Mouse (Mus musculus) hindbrain, postnatal 0 days (tissue): ENCODE measurements around the gene Glod5. TPM values are rescaled to one million over a fixed set of nuclear protein-coding genes. Genes with fewer than 3 reads are reported as not detected.

ENCODE experiments used
- ATAC-seq: fragments of 200-750 bp; cut with Nextera tagmentation; 2 replicates; pipeline ENCODE4 v1.8.0; 2017; ENCODE audit warnings: mild to moderate bottlenecking, moderate TSS enrichment, moderate library complexity
- DNase-seq: peaks from one replicate; pipeline ENCODE4 v3.0.0-alpha.2; 2015; ENCODE audit warnings: low spot score
- H3K27ac ChIP-seq: fragments of 300-500 bp; sonication (generic); 2 replicates; pipeline ENCODE4 v1.5.1; 2014; ENCODE audit warnings: mild to moderate bottlenecking
- H3K27me3 ChIP-seq: fragments of 300-500 bp; sonication (generic); 2 replicates; pipeline ENCODE4 v1.6.1; 2014; ENCODE audit warnings: low read length, mixed read lengths; ENCODE audit not compliant: insufficient read depth
- H3K36me3 ChIP-seq: fragments of 300-500 bp; sonication (generic); 2 replicates; pipeline ENCODE4 v1.6.1; 2014; ENCODE audit warnings: low read length, mixed read lengths; ENCODE audit not compliant: insufficient read depth
- H3K4me1 ChIP-seq: fragments of 300-500 bp; sonication (generic); 2 replicates; pipeline ENCODE4 v1.6.1; 2014; ENCODE audit warnings: antibody characterized with exemption, low read length, mixed read lengths; ENCODE audit not compliant: insufficient read depth
- H3K4me2 ChIP-seq: fragments of 300-500 bp; sonication (generic); 2 replicates; pipeline ENCODE4 v1.6.1; 2014; ENCODE audit warnings: low read depth, mild to moderate bottlenecking, low read length, moderate library complexity, mixed read lengths
- H3K4me3 ChIP-seq: fragments of 300-500 bp; sonication (generic); 2 replicates; pipeline ENCODE4 v1.5.1; 2014; ENCODE audit warnings: low read length
- H3K9ac ChIP-seq: fragments of 300-500 bp; sonication (generic); replicated peaks from 2 replicates; pipeline ENCODE4 v1.6.1; 2014; ENCODE audit warnings: mild to moderate bottlenecking, low read length, moderate library complexity, mixed read lengths
- H3K9me3 ChIP-seq: fragments of 300-500 bp; sonication (generic); 2 replicates; pipeline ENCODE4 v1.6.1; 2016; ENCODE audit warnings: low read length, mixed read lengths
- CTCF ChIP-seq: IDR thresholded peaks from 2 replicates; pipeline ENCODE4 v1.5.1; 2016; ENCODE audit warnings: antibody characterized with exemption, control low read depth, low read depth
- WGBS: fragments of 180-500 bp; shearing (Covaris S2); extraction: QIAGEN DNeasy Blood & Tissue Kit; methylation state at CpG from one replicate; pipeline ENCODE4 v1.1.7; 2014; 5-methylcytosine and 5-hydroxymethylcytosine counted together
- polyA plus RNA-seq: library from polyadenylated mRNA; unstranded; fragments of >200 nt; fragmentation: Nextera tagmentation; extraction: Ambion mirVana; gene quantifications from 2 replicates; pipeline ENCODE4 v1.2.1, GENCODE M21; 2015
- total RNA-seq: library from RNA; depleted of rRNA; stranded (reverse); fragments of >200 nt; gene quantifications from 2 replicates; pipeline ENCODE4 v1.2.3, GENCODE M21; 2014; rRNA removed

The Glod5 gene
- total and polyA plus RNA-seq, 2 experiments from 2014 or later, result 1.2 TPM; not detected in 1

DNA sequence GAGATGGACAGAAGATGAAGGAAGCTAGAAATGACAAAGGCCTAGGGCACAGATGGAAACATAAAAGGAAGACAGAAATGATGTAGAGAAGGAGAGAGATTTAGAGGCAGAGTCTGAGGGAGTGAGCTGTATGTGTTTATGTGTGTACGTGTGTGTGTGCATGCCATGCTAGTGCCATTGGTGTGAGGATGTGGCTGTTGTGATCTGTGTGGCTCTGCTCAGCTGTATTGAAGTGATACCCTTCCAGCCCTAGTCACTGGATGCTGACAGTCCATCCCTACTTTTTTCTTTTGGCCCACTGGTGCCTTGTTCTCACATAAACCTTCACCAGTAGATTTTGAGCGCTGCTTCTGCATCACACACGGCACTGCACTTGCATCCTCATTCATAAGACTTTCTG, 49.4 kb downstream of the Glod5 start:
- Histone ChIP-seq H3K27ac (no peak overlapping the region), H3K27me3 (no peaks in the 10 kb centered on the region), H3K9me3 (no peaks in the 10 kb centered on the region), H3K36me3 (no peaks in the 10 kb centered on the region), H3K9ac (no peak overlapping the region), H3K4me2 (no peak overlapping the region), H3K4me3 (no peak overlapping the region), H3K4me1 (no peaks in the 10 kb centered on the region)
- ATAC-seq, result no peak
- no peak for DNase-seq
- TF ChIP-seq CTCF, result no peak
- 86% methylated on average over 3 of the region's 3 CpGs for WGBS

DNA sequence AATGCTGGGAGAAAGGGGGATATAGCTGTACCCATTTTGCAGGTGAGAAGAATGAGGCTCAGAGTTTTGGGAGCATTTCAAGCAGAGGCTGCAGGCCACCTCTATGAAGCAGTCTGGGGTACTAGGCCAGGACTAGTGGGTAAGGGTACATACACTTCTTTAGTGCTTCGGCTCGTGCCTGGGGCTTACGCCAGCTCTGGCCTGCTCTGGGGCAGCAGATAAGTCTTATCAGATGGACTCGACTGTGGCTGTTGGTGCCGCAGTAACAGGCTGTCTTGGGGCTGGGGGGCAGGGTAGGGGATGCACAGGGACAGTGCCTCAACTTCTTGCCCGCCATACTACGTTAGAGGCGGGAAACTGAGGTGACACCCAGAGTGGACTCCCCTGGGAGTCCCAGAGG, 50.1 kb downstream of the Glod5 start:
- Histone ChIP-seq H3K4me3 (no peak overlapping the region), H3K4me1 (no peaks in the 10 kb centered on the region), H3K9me3 (no peaks in the 10 kb centered on the region), H3K9ac (no peak overlapping the region), H3K27ac (no peak overlapping the region), H3K4me2 (no peak overlapping the region), H3K27me3 (no peaks in the 10 kb centered on the region), H3K36me3 (no peaks in the 10 kb centered on the region)
- ATAC-seq, result no peak
- WGBS, result 90% methylated on average over 8 of the region's 8 CpGs
- DNase-seq, result no peak
- no peak for TF ChIP-seq CTCF

DNA sequence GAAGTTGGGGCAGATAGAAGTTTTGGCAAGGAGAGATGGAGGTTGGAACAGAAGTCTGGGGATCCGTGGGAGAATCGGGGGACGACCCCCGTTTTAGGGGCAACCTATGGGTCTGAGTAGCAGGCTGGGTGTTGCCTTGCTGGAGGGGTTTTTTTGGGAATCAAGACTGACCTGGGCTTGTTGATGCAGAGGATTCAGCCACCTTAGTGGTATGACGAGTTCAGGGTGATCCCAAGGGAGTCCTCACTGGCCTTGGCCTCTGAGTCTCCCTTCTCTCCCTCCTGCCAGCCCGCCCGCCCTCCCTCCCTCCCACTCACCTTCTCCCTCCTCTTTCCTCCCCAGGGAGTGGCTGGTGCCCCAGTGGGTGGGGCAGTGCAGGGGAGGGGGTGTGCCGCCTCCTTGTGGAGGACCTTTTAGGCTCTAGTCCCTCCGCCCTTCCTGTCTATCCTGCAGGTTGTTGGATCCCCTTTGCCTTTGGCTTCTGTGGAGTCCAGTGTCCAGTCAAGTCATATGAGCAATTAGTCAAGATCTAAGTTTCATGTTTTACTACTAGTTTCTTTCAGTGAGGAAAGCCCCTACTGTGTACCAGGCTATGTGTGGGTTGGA, 50.6 kb downstream of the Glod5 start:
- 85% methylated on average over 7 of the region's 9 CpGs for WGBS
- no peak for ATAC-seq

DNA sequence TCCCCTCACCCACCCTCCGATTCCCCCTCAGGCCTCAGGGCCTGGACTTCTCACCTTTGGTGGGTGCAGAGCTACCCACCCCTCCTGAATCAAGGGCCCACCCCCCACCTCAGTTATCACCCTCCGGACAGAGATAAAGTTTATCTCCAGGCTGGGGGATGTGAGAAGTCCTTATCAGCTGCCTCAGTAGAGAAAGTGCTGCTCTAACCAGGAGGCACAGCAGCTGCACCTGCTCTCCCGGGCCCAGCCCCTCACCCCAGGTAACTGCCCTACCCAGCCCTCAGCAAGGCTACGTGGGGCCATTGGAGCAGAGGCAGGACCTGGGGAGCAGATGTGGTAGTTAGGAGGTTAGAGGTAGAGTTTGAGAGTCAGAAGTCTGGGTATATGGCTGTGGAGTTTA, 52.1 kb downstream of the Glod5 start:
- TF ChIP-seq CTCF, result no peak
- Histone ChIP-seq H3K9ac (no peak overlapping the region), H3K4me3 (no peak overlapping the region), H3K9me3 (no peaks in the 10 kb centered on the region), H3K27ac (no peak overlapping the region), H3K4me1 (no peaks in the 10 kb centered on the region), H3K27me3 (no peaks in the 10 kb centered on the region), H3K4me2 (no peak overlapping the region), H3K36me3 (no peaks in the 10 kb centered on the region)
- DNase-seq (no peak), ATAC-seq (no peak)
- 86% methylated on average over 4 of the region's 4 CpGs for WGBS

More for the DNA sequence above, 50.6 kb downstream of the Glod5 start:
- no peak overlapping the region for H3K27ac ChIP-seq
- H3K36me3 ChIP-seq, result no peaks in the 10 kb centered on the region
- H3K4me1 ChIP-seq, result no peaks in the 10 kb centered on the region
- no peak overlapping the region for H3K9ac ChIP-seq
- H3K4me2 ChIP-seq, result no peak overlapping the region
- no peak overlapping the region for H3K4me3 ChIP-seq
- no peak for TF ChIP-seq CTCF
- no peak for DNase-seq
- H3K27me3 ChIP-seq, result no peaks in the 10 kb centered on the region
- no peaks in the 10 kb centered on the region for H3K9me3 ChIP-seq

DNA sequence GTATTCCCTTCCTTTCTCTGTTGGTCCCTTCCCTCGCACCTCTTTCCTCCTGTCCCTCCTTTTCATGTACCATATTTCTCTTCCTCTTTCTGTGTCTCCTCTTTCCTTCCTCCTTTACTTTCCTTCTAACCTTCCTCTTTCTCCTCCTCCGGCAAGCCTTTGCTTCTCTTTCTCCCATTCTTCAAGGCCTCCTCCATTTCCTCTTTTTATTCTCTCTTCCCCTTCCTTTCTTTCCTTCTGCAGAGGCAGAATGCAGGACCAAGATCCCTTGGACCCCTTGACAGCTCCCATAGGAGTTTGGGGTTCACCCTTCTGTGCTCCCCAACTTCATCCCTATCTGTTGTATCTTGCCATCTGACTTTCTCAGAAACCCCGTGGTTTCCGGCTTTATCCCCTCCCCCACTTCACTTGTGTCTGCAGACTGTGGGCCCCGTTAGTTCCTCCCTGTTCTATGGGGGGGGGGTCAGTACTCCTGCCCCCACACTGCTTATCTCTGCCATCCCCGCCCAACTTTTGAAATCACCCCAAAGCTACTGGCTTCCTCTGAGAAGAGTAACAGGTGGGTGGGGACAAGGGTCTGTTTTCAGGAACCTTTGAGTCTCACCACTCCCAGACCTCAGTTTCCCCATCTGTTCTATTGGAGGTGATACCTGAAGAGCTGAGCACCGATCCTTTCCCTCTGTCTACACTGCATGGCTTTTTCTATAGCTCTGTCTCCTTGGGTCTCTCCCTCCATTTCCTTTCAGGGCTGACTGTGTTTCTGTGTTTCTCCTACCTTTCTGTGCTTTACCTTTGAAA, 54.3 kb downstream of the Glod5 start:
- H3K9me3 ChIP-seq, result no peaks in the 10 kb centered on the region
- H3K9ac ChIP-seq, result no peak overlapping the region
- no peak overlapping the region for H3K4me3 ChIP-seq
- no peaks in the 10 kb centered on the region for H3K27me3 ChIP-seq
- ATAC-seq (no peak), DNase-seq (no peak)
- 76% methylated on average over 7 of the region's 7 CpGs for WGBS
- TF ChIP-seq CTCF, result no peak
- no peaks in the 10 kb centered on the region for H3K36me3 ChIP-seq
- no peak overlapping the region for H3K4me2 ChIP-seq
- H3K4me1 ChIP-seq, result no peaks in the 10 kb centered on the region
- H3K27ac ChIP-seq, result no peak overlapping the region

DNA sequence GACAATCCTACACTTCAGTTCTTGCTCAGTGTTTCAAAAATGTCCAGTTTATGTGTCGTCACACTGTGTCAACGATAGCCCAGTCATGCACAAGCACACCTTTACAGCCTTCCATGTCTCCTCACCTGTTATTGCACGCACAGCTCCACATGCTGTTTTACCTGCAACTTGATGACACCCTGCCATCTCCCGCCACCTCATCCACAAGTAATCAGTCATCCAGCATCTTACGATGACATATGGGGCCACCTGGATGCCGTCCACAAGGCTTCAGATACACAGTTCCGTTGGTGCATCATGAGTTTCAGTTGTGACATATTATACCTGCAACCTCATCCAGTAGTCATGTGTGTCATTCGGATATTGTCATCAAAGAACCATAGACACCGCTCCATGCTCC, 59.4 kb downstream of the Glod5 start:
- WGBS, result 94% methylated on average over 9 of the region's 9 CpGs
- no peak overlapping the region for H3K27ac ChIP-seq
- DNase-seq (no peak), ATAC-seq (no peak)
- H3K4me2 ChIP-seq, result no peak overlapping the region
- H3K4me1 ChIP-seq, result no peaks in the 10 kb centered on the region
- no peaks in the 10 kb centered on the region for H3K9me3 ChIP-seq
- no peak overlapping the region for H3K4me3 ChIP-seq
- no peaks in the 10 kb centered on the region for H3K27me3 ChIP-seq
- H3K36me3 ChIP-seq, result no peaks in the 10 kb centered on the region
- no peak overlapping the region for H3K9ac ChIP-seq
- TF ChIP-seq CTCF, result no peak

Other genes starting within 250 kb of the Glod5 start
- 23.4 and 28.3 TPM in 2 replicates for gene Gripap1, start 228.7 kb downstream of the Glod5 start, total RNA-seq
- gene Gripap1, start 228.7 kb downstream of the Glod5 start, polyA plus RNA-seq, result 61.1 and 62.8 TPM in 2 replicates
- 3.1 and 3.4 TPM in 2 replicates for gene Kcnd1, start 196.2 kb downstream of the Glod5 start, total RNA-seq
- gene Kcnd1, start 196.2 kb downstream of the Glod5 start, polyA plus RNA-seq, result 4.1 and 5.9 TPM in 2 replicates
- 64.9 and 75.8 TPM in 2 replicates for gene Otud5, start 177.1 kb downstream of the Glod5 start, total RNA-seq
- 36.8 and 37.3 TPM in 2 replicates for gene Otud5, start 177.1 kb downstream of the Glod5 start, polyA plus RNA-seq
- gene Pim2, start 140.2 kb downstream of the Glod5 start, total RNA-seq, result 13.9 and 18.3 TPM in 2 replicates
- 20.8 and 22.3 TPM in 2 replicates for gene Pim2, start 140.2 kb downstream of the Glod5 start, polyA plus RNA-seq
- gene Slc35a2, start 134.5 kb downstream of the Glod5 start, total RNA-seq, result 38.0 and 61.0 TPM in 2 replicates
- gene Slc35a2, start 134.5 kb downstream of the Glod5 start, polyA plus RNA-seq, result 43.7 and 46.2 TPM in 2 replicates
- gene Pqbp1, start 119.2 kb downstream of the Glod5 start, total RNA-seq, result 83.8 and 100 TPM in 2 replicates
- gene Pqbp1, start 119.2 kb downstream of the Glod5 start, polyA plus RNA-seq, result 200 and 201 TPM in 2 replicates
- 37.3 and 47.4 TPM in 2 replicates for gene Timm17b, start 119.1 kb downstream of the Glod5 start, total RNA-seq
- gene Timm17b, start 119.1 kb downstream of the Glod5 start, polyA plus RNA-seq, result 125 and 133 TPM in 2 replicates
- not detected in 2 replicates for gene Gm10491, start 110.7 kb downstream of the Glod5 start, total RNA-seq
- gene Gm10491, start 110.7 kb downstream of the Glod5 start, polyA plus RNA-seq, result not detected in 2 replicates
- not detected in 2 replicates for gene Gm10490, start 109.0 kb downstream of the Glod5 start, total RNA-seq
- gene Gm10490, start 109.0 kb downstream of the Glod5 start, polyA plus RNA-seq, result not detected in 2 replicates
- gene Pcsk1n, start 98.7 kb downstream of the Glod5 start, total RNA-seq, result 124 and 154 TPM in 2 replicates
- gene Pcsk1n, start 98.7 kb downstream of the Glod5 start, polyA plus RNA-seq, result 465 and 477 TPM in 2 replicates
- not detected in 2 replicates for gene Eras, start 89.9 kb downstream of the Glod5 start, total RNA-seq
- gene Eras, start 89.9 kb downstream of the Glod5 start, polyA plus RNA-seq, result not detected in 2 replicates
- gene Hdac6, start 70.6 kb downstream of the Glod5 start, total RNA-seq, result 97.9 and 105 TPM in 2 replicates
- gene Hdac6, start 70.6 kb downstream of the Glod5 start, polyA plus RNA-seq, result 54.5 and 57.4 TPM in 2 replicates
- gene Gata1, start 40.4 kb downstream of the Glod5 start, total RNA-seq, result not detected in 2 replicates
- gene Gata1, start 40.4 kb downstream of the Glod5 start, polyA plus RNA-seq, result not detected in 2 replicates
- gene Suv39h1, start 56.3 kb upstream of the Glod5 start, total RNA-seq, result 32.3 and 43.9 TPM in 2 replicates
- gene Suv39h1, start 56.3 kb upstream of the Glod5 start, polyA plus RNA-seq, result 34.1 and 35.2 TPM in 2 replicates
- 0.11 and 0.99 TPM in 2 replicates for gene Was, start 72.0 kb upstream of the Glod5 start, total RNA-seq
- 0.11 and 0.16 TPM in 2 replicates for gene Was, start 72.0 kb upstream of the Glod5 start, polyA plus RNA-seq
- 377 and 393 TPM in 2 replicates for gene Wdr13, start 114.4 kb upstream of the Glod5 start, total RNA-seq
- gene Wdr13, start 114.4 kb upstream of the Glod5 start, polyA plus RNA-seq, result 53.9 and 55.1 TPM in 2 replicates
- gene Rbm3, start 127.4 kb upstream of the Glod5 start, total RNA-seq, result 318 and 321 TPM in 2 replicates
- gene Rbm3, start 127.4 kb upstream of the Glod5 start, polyA plus RNA-seq, result 496 and 521 TPM in 2 replicates
- 19.9 and 24.6 TPM in 2 replicates for gene Tbc1d25, start 157.7 kb upstream of the Glod5 start, total RNA-seq
- gene Tbc1d25, start 157.7 kb upstream of the Glod5 start, polyA plus RNA-seq, result 15.8 and 17.4 TPM in 2 replicates
- 25.2 and 41.3 TPM in 2 replicates for gene Ebp, start 175.0 kb upstream of the Glod5 start, total RNA-seq
- 29.8 and 30.2 TPM in 2 replicates for gene Ebp, start 175.0 kb upstream of the Glod5 start, polyA plus RNA-seq
- gene Porcn, start 188.0 kb upstream of the Glod5 start, total RNA-seq, result 60.8 and 68.4 TPM in 2 replicates
- gene Porcn, start 188.0 kb upstream of the Glod5 start, polyA plus RNA-seq, result 49.2 and 49.3 TPM in 2 replicates
- 44.4 and 45.6 TPM in 2 replicates for gene Ftsj1, start 233.9 kb upstream of the Glod5 start, total RNA-seq
- 38.1 and 39.8 TPM in 2 replicates for gene Ftsj1, start 233.9 kb upstream of the Glod5 start, polyA plus RNA-seq